Mouse (Mus musculus) lung, postnatal 4 days (tissue): ENCODE measurements at regions not wholly inside any gene's neighbourhood (a gene's known extent, or its start where the extent isn't known, plus 50 kb on each side); places are given as distances from the start of the nearest gene placed in this dataset.
A peak's percentile ranks its signal among the peaks of the same experiment; 100 is the strongest.

Source experiments
- DNase-seq, 2 experiments: peaks; one replicate each; pipeline ENCODE4 v3.0.0; 2021

DNA sequence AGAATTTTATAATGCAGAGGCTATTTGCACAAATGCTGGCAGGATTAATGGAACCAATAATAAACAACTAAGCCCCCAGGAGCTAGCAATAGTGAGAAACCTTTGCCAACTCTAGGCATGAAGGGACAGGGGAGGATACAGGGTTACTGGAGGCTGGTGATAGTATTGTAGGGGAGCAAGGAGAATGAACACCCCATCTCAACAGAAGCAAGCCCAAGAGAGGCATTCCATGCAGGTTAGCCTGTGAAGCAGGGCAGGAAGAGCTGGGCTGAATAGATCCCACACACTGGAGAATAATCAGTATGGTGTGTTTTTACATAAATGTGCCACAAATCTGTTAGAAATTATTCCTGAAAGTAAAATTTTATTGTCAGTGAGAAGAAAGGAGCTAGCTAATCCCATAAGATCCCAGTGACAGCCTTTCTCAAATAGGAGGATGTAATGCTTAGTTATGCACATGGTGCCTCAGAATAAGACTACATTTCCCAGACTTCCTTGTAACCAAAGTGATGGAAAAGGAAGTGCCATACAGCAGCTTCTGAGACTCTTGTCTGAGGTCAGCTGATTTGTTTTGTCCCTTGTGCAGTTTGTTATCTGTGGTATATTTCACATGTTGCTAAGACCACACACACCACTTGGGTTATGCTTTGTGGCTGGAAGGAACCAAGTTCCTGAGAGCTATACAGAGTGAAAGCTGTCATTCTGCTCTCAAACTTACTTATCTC is 111.1 kb downstream of the Ccdc71l start:
- no peak for DNase-seq

DNA sequence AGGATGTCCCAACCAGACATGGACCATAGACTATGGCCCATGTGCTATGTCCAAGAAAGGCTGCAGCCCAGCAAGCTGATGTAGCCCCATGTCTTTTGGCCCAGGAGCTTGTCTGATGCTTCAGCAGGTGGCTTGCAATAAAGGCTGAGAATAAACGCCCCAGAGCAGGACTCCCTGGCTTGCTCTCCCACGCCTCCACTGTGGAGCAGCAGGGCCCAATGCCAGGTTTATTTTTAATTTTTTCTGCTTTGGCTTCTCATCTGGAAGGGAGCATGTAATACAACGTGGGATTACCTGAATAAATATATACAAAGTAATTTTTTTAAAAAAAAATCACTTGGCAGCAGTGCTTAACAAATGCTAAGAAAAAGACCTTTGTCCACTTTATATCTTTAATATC is 125.7 kb downstream of the Ccdc71l start:
- no peak for DNase-seq

DNA sequence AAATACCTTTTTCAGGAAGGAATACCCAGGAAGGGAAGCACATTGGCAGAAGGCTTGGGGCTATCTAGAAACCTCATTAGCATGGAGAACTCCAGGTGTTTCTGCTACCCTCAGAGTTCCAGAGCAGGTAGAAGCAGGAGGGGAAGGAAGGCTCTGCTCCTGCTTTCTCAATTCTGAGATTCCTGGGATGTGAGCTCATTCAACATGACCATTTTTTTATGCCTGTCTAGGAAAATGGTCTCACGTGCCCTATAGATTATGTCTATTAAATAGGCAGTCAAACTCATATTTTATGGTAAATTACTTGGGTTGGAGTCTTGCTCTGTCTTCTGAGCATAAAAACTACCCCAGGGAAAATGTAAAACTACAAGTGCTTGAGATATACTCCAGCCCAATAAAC is 130.2 kb downstream of the Ccdc71l start:
- DNase-seq = no peak

DNA sequence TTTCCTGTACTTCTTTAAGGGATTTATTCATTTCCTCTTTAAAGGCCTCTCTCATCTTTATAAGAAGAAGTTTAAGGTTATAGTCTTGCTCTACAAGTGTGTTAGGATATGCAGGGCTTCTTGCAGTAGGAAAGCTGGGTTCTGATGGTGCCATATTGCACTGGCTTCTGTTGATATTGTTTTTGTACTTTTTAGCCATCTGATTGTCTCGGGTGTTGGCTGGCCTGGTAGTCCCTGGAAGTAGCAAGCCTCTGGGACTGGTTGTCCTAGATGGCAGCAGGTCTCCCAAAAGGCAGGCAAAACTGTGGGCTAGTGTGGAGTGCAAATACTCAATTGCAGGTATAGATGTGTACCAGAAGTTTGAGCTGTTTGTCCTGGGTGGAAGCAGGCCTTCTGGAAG is 147.1 kb downstream of the Ccdc71l start:
- DNase-seq = no peak

DNA sequence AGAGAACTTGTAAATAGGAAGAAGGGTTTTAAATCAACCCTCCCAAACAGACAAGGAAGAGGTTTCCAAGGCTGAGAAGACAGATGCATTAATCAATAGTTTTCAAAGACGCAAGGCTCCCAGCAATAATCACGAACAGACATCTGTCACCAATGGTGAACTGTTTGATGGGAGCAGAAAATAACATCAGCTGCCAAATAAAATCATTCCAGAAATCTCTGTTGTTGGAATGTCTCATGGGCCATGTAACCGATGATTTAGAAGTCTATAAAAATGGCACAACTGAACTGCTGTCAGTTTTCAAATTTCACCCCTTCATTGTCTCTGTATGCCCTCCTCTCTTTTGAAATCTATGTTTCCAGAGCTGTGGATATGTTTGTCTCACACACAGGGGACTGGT is 152.7 kb downstream of the Ccdc71l start:
- DNase-seq = no peak

DNA sequence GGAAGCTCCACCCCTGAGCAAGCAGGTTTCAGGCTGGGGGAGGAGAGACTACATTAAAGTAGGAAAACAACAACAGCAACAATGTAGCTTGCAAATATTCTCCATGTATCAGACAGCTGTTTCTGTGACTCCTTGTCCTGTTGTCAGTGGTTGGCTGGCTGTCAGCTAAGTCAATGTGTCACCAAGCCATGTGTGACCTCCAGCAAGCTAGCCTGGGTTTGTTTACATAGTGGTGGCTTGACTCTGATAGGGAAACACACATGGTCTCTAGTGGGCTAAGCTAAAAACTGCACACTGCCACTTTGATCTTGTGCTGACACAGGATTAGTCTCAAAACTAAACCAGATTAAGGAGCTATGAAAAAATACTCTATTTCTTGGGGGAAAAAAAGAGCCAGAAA is 155.1 kb downstream of the Ccdc71l start:
- peak in 1 of 2 experiments; percentile 31 for DNase-seq

DNA sequence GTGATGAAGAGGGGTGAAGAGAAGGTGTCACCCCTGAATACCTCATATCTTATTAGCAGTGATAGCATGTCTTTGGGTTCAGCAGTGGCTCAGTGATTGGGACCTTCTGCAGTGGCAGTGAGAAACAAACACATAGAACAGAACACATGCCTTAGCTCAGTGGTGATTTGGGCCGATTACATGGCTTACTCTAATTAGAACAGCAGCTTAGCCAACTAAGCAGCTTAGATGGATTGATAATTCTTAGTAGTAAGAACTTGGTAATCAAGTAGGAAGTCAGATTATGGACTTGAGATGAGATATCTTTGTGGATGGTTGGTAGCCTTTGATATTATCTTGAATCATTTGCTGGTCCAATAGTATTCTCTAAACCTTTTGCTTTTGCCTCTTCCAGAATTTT is 167.0 kb downstream of the Ccdc71l start:
- DNase-seq = no peak

DNA sequence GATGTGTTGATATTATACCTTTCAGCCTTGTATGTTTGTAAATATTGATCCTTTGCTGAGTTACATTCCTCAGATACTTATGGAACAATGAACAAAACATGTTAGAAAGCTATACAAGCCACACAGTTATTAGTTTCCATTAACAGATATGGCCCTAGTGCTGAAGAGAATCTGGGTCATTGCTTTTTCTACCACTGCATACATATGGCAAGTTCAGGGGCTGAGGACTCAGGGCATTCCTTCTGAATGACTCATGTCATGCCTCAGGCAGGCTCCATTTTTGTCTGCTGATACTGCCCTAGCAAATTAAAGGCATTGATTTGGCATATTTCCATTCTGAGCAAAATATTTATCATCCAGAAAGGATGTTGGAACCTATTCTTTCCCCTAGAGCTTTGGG is 167.9 kb downstream of the Ccdc71l start:
- DNase-seq = no peak

DNA sequence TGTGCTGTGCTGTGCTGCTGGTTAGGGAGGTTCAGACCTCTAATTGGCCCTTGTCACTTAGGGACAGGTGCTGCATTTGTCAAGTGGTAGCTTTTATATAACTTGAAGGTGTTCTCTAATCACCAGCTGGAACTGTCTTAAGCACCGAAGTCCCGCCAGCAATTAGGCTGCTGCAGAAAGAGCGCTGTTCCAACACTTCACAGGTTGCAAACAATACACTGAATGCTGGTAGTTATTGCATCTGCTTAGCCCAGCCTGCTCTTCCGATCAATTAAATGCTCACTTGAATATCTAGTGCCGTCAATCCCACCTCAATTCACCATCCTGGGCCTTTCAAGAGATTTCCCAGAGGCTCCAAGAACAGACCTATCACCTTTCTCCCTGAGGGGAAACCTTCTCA is 175.3 kb downstream of the Ccdc71l start:
- no peak for DNase-seq

DNA sequence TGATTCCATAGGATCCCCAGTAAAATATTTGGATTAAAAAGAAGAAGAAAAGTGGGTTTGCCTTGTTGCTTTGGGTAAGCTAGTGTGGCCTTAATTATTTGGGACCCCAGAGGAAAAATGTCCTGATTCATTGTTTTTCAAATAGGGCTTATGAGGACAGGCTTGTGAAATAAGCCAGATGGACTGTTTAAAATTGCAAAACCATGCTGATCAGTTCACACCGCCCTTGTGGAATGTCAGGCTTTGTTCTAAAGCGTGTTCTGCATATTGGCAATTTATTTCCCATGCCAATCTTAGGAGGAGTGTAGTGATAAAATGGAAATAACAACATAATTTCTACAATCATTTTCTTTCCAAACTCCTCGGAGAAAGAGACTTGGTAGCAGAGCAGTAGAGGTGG is 189.3 kb downstream of the Ccdc71l start:
- DNase-seq = no peak

DNA sequence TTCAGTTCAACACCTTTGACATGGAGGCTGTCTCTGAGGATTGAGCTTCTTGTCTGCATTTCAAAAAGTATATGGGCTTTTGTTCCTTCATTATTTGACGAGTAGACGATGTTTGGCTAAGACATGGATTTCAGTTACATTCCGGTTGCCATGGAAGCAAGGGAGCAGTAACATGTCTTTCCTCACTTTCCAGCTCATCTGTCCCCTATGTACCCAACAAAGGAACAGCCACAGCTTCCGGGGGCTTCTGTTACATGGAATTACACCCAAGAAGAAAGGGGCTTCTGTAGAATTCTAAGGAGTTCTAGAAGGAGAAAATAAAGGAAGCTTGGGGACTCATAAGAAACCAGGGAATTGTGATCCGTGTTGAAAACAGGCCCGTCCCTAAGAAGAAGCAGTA is 202.8 kb downstream of the Ccdc71l start:
- DNase-seq = no peak

DNA sequence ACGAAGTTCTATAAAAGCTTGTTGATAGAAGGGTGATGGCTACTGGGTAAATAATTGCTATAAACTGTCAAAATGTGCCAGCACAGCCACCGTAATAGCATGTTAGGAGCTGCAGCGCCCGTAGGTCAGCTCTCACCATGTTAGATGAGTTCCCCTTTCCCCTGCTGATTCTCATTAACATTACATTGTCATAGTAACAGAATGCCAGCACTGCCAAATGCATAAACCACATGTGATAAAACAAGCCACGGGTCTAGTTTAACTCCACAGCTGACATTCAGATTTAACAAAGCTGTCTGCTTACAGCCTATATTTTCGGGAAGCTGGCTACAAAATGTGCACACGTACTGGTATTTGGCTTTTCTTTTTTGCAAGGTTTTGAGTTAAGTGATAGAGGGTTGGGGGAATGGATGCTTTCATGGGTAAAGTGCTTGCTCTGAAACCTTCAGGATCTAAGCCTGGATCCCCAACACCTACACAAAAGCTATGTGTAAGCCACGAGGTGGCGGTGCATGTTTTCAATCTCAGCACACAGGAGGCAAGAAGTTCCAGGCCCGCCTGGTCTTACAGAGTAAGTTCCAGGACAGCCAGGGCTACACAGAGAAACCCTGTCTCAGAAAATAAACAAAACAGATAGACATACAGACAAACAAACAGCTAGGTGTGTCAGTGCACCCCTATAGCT is 217.1 kb upstream of the Nampt start:
- no peak for DNase-seq

DNA sequence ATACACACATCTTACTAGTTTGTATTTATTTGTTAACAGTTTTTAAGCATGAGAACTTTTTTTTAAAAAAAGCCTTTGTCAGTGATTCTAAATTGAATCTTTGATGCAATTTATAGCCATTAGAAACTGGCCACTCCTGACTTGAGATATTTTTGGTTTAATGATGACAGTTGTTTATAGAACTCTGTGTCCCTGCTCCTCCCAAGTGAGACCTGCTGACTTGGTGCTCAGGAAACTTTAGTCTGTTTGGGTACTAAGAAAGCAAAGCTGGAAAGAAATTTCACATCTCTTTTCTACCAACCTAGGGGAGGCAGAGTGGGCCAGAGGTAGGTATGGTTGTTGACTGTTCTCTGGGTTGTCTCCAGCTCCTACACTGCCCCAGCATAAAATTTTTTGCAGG is 214.0 kb upstream of the Nampt start:
- DNase-seq = no peak

DNA sequence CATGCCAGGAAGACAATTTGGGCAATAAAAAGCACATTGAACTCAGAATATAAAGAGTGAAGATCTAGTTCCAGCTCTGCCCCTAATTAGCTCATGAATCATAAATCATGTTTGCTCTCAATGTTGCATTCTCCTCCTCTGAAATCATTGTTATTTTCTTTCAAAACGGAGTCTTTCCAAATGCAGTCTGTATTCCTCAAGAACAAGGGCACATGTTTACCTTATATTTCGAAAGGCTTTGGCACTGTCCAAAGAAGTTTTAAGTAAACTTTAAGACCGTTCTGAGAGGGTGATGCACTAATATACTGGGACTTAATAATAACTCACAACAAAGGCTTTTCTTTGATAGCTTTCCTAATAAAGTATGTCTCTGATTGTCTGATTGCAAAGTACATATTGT is 204.3 kb upstream of the Nampt start:
- no peak for DNase-seq

DNA sequence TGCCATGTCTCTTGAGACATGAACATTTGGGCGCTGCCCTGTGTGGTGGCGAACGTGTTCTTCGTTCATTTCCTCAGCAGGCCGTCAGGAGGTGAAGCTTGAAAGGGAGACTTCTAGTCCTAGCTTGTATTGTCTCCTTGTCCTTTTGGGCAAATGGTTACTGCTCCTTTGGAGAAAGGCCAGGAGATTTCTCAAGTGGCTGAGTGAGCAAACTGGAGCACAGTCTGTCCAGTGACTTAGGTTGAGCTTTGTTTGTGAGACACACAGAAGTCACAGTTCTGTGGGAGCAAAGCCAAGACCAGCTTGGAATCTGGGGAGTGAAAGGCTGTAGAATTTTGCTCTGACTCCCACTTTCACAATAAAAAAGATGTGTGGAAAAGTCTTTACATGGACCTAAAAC is 203.3 kb upstream of the Nampt start:
- DNase-seq = peak; percentile 19 to 23

DNA sequence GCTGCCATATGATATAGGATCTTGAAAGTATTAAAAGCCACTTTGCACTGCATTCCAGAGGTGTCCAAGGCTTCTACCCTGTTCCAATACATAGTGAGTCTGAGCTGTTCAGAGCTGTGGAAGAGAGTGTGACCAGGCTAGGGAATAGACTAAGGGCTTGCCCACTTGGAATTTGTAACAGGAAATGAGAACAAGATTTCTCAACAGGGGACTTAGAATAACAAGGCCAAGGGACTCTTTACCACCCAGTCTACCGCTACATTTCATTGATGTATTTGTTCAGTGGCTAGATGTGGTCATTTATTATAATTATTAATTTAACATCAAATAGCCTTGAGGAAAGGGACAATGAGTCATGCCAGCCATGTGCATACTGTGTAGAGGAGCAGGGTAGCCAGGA is 202.3 kb upstream of the Nampt start:
- no peak for DNase-seq

DNA sequence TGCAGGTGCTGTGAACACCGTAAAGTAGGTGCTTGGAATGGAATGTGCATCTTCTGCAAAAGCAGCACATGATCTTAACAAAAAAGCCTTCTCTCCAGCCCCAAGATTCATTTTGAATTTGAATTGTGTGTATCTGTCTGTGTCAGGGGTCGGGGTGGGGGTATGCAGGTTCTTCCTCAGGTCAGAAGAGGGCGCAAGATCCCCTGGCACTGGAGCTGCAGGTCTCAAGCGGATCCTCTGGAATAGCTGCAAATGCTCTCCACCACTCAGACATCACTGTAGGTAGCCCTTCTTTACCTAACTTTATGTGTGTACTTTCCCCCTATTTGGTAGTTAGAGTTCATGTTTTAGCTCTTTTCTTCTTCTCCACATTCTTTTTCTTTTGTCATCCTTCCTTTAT is 199.5 kb upstream of the Nampt start:
- DNase-seq = no peak

DNA sequence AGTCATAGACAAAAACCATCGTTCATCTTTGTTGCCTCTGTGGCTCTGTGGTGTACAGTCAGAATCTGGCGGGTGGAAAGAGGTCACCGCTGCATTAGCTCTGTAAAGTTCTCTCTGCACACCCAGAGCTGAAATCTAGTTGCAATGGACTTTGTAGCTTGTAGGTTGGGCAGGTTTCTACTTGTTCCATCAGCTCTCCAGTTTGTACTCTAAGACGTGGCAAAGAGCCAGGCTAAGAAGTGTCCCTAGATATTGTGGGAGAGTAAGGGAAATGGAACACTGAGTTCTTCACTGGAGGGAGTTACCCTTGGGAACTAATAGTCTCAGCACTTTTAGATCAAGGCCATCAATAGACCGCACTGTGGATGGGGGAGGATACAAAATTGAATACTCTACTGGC is 197.6 kb upstream of the Nampt start:
- no peak for DNase-seq

DNA sequence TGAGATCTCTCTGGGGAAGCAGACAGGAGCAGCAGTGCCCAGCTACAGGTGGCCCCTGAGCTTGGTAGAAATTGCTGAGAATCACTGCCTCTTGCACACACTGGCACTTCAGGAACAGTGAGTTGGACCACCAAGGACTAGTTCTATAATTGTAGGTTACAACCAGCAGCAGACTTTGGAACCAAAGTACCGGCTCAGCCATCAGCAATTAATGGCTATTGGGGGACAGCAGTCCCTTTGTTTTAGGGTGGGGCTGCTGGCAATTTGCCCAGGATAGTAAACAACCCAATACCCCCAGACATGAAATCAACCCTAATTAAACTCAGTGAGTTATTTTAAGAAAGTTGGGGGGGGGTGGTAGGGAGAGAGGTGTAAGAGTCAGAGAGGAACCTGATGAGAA is 190.8 kb upstream of the Nampt start:
- no peak for DNase-seq

DNA sequence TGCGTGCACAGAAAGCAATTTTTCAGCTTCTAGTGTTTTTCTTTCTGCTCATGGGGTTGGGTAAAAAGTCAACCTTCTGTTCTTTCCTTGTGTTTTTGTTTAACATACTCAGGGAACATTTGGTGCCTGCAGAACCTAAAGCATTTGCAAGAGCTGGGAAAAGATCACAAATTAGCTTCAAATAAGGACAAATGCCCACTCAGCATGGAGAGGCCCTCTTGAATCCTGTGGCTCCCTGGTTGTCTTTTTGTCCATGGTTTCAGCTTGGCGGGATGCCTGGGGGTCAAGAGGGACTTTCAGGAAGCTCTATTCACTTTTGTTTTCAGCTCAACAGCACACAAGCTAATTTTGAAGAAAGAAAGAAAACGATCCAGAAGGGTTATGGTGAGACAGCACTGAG is 186.4 kb upstream of the Nampt start:
- DNase-seq = peak; percentile 22 to 54

DNA sequence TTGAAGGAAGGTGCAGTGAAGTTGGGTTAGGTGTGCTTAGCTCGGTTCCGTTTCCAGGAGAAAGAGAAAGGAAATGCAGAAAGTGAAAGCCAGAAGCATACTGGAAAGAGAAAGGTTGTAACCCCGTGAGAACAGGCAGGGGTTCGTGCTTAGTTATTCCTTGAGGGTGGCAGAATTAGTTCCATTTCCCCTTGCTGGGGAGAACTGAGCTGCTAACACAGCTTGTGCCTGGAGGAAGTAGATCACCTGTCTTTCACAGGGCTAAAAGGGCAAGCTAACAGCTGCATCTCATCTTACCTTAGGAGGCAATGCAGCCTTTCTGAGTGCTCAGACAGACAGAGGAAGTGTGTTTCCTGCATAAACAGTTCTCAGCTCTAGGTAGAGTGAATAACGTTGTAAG is 184.3 kb upstream of the Nampt start:
- no peak for DNase-seq

DNA sequence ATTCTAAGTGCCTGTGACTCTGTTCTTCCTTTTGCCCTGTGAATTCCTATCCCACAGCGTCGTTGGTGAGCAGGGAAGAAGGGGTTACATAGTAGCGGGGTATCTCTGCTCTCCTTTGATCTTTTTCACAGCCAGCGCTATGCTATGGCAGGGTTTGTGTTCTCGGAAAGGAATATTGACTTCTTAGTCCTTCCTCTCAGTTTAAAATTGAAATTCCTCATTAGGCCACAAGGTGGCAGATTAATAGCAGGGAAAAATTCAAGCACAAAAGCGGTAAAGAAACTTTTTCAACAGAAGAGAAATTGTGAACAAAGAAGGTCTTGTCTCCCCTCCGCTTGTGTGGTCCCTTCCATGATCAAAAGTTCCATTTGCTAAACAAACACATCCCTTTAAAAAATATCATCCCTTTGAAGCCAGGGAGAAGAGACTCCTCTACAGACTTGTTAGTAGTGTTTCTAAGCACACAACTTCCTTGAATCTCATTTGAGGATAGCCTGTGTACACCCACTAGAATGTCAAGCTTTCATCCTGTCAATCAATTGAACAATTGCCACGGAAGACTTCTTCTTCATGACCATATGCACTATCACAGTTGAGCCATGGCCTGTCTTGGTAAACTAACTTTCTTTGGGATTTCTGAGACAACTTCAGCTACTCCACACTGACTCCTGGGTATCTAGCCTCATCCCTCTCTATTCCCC is 181.8 kb upstream of the Nampt start:
- DNase-seq = peak in 1 of 2 experiments; percentile 6

DNA sequence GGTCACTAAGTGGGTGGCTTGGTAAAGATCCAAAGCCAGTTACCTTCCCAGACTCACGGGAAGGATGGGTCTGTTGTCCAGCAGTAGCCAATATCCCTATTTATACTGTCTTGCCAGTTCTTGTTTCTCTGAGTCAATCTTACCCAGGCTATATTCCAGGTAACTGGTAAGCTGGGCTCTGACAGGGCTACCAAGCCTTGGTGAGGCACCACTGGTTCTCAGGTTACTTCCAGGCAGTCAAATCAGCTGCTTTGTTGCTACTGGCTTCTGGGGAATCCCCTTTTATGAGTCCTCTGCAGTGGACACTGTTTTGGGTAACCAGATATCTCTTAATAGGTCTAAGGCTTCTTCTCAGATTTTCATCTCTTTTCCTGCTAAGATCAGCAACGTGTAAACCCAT is 178.8 kb upstream of the Nampt start:
- DNase-seq = no peak

DNA sequence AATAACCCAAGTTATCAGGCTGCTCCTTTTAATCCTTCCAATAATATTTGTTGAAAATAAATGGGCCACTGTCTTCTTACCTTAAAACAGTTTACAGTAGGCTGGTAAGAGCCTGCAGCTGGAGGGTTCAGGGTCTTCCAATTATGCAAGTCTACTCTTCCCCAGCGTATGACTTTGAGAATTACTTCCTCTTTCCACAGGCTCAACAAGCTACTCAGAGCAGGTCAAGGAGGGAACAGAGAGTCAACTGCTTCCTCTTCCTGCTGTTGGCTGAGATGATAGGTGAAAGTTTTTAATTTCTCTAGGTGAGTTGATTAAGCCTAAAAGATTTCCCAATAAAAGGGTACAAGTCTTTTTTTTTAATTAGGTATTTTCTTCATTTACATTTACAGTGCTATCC is 176.9 kb upstream of the Nampt start:
- DNase-seq = no peak
